In genomic region chr3:101280348-101281311, GRCm38 (mm10) we compare ENCODE assay signal across 9 mouse cellular contexts. TPM values are rescaled to one million over a fixed set of nuclear protein-coding genes. Genes with fewer than 3 reads are reported as not detected.
DNase-seq lines count a peak whose midpoint lies in the region; ATAC-seq lines count a peak whose summit lies in the region.
"Had no signal": no experiment of that assay in that cellular context is flagged by ENCODE, and none has a peak within 500 bp of the region (broad histone marks: within the 10 kb centered on the region; RNA-seq: fewer than 3 reads in every experiment).

No protein-coding gene starts in this region.

- 70% methylated on average over 15 of the region's 15 CpGs for WGBS in midbrain, embryonic 10.5 days
- 60% methylated on average over 15 of the region's 15 CpGs for WGBS in midbrain, embryonic 15.5 days

- H3K4me1 ChIP-seq in midbrain, embryonic 10.5 days = peaks cover 27% of the 10 kb centered on the region
- H3K4me1 ChIP-seq in midbrain, embryonic 15.5 days = 0 out of 2 replicates have a peak, but pooled peaks cover 4% of the 10 kb centered on the region

- ATAC-seq in midbrain, embryonic 15.5 days (replicated peaks) = no peak
- no peak for ATAC-seq in monocyte, adult 5-6 weeks (replicated peaks; ENCODE audit: insufficient number of reproducible peaks, low FRiP score, low TSS enrichment, poor library complexity, severe bottlenecking)

- H3K27me3 ChIP-seq in midbrain, embryonic 10.5 days (ENCODE audit: low read depth, poor library complexity, severe bottlenecking) = no peaks in the 10 kb centered on the region
- H3K27me3 ChIP-seq in midbrain, embryonic 15.5 days (replicated peaks) = no peaks in the 10 kb centered on the region
- H3K27me3 ChIP-seq: hindbrain, embryonic 15.5 days had no signal

- no peak overlapping the region for H3K4me2 ChIP-seq in midbrain, embryonic 15.5 days
- H3K4me2 ChIP-seq: hindbrain, embryonic 15.5 days had no signal

- H3K36me3 ChIP-seq in midbrain, embryonic 10.5 days = no peaks in the 10 kb centered on the region
- H3K36me3 ChIP-seq in midbrain, embryonic 15.5 days (replicated peaks) = no peaks in the 10 kb centered on the region
- H3K36me3 ChIP-seq: hindbrain, embryonic 15.5 days had no signal

- H3K9ac ChIP-seq in midbrain, embryonic 15.5 days = no peak overlapping the region
- H3K9ac ChIP-seq: hindbrain, embryonic 15.5 days had no signal

- H3K4me3 ChIP-seq in midbrain, embryonic 10.5 days = no peak overlapping the region
- no peak overlapping the region for H3K4me3 ChIP-seq in midbrain, embryonic 15.5 days
- H3K4me3 ChIP-seq: hindbrain, embryonic 15.5 days had no signal

- peak overlapping the region; percentile 66 for H3K27ac ChIP-seq in midbrain, embryonic 10.5 days (replicated peaks)
- no peak overlapping the region for H3K27ac ChIP-seq in midbrain, embryonic 15.5 days
- H3K27ac ChIP-seq: hindbrain, embryonic 15.5 days had no signal

- H3K9me3 ChIP-seq in midbrain, embryonic 10.5 days (replicated peaks) = no peaks in the 10 kb centered on the region
- H3K9me3 ChIP-seq in midbrain, embryonic 15.5 days = no peaks in the 10 kb centered on the region
- H3K9me3 ChIP-seq: hindbrain, embryonic 15.5 days had no signal

- DNase-seq in midbrain, embryonic 10.5 days (ENCODE audit: low spot score) = no peak
- DNase-seq in gastrocnemius, postnatal 10 days = peak; percentile 75
- DNase-seq in induced T-regulatory cell, adult 2 months (ENCODE audit: low read depth) = peak; percentile 94
- DNase-seq in lung, postnatal 14 days = peak; percentile 71
- DNase-seq in thymus, postnatal 4 days = peak; percentile 72
- DNase-seq in embryo, embryonic 11 days = no peak

RNA-seq across cellular contexts. Expression of gene Cd2, which starts 7.1 kb away (rescaled TPM):
- polyA plus RNA-seq in midbrain, embryonic 10.5 days (2016; fragmentation: Nextera tagmentation; extraction: Ambion mirVana) = 0.10 TPM in 1 of 2 replicates, not detected in the other
- polyA plus RNA-seq in midbrain, embryonic 15.5 days (2015; fragmentation: Nextera tagmentation; extraction: Ambion mirVana) = 0.26 TPM in 1 of 2 replicates, not detected in the other
- total RNA-seq in gastrocnemius, postnatal 10 days (2021) = under 1 TPM in 1 of 2 experiments, not detected in 1; 0.23 TPM
- 271 to 498 TPM (median 274 TPM) in 3 replicates for total RNA-seq in monocyte, adult 5-6 weeks (2017)
- polyA plus RNA-seq: hindbrain, embryonic 15.5 days had no signal

Comparison
In these comparisons a context has a peak if more than half of its experiments do, and no peak if none do; other contexts are left out.
1. DNase-seq: peak in gastrocnemius, postnatal 10 days (single experiment), induced T-regulatory cell, adult 2 months (single experiment), lung, postnatal 14 days (single experiment) and thymus, postnatal 4 days (single experiment); none in midbrain, embryonic 10.5 days (single experiment) and embryo, embryonic 11 days (single experiment).
2. RNA of gene Cd2, which starts 7.1 kb away (total RNA-seq): 271 to 498 TPM in monocyte, adult 5-6 weeks; 0.23 TPM in gastrocnemius, postnatal 10 days; every median in the first group is over 100 times any median in the second.